Comparison of ENCODE assay signal across 8 mouse cellular contexts in genomic region chr15:96288836-96289390, GRCm38 (mm10). TPM values are rescaled to one million over a fixed set of nuclear protein-coding genes. Genes with fewer than 3 reads are reported as not detected.
DNase-seq lines count a peak whose midpoint lies in the region; ATAC-seq and TF ChIP-seq lines count a peak whose summit lies in the region.

No protein-coding gene starts in this region.

- no peak for TF ChIP-seq CTCF in liver, adult 2 months (IDR thresholded peaks at IDR 0.05; ENCODE audit: low read depth, low read length)
- no peak for TF ChIP-seq CTCF in cortical plate, adult 2 months (IDR thresholded peaks at IDR 0.05; ENCODE audit: extremely low read depth, insufficient read depth, low read length)

- peaks cover 2% of the 10 kb centered on the region for H3K79me2 ChIP-seq in liver, adult 2 months (ENCODE audit: control insufficient read depth, insufficient read depth, low read length)

- TF ChIP-seq POLR2A in liver, adult 2 months (IDR thresholded peaks at IDR 0.05; ENCODE audit: extremely low read depth, insufficient read depth, low read length) = no peak
- TF ChIP-seq POLR2A in cortical plate, adult 2 months (IDR thresholded peaks at IDR 0.05; ENCODE audit: extremely low read depth, insufficient read depth, low read length) = no peak

- 5% methylated on average over 9 of the region's 9 CpGs for WGBS in liver, adult 2 months
- WGBS in intestine, embryonic 14.5 days = 3% methylated on average over 9 of the region's 9 CpGs
- 5% methylated on average over 9 of the region's 9 CpGs for WGBS in neural tube, embryonic 13.5 days

- H3K9ac ChIP-seq in liver, adult 2 months (ENCODE audit: low read depth, low read length) = peak overlapping the region; percentile 100
- peak overlapping the region; percentile 99 for H3K9ac ChIP-seq in intestine, embryonic 14.5 days (ENCODE audit: low read length)
- peak overlapping the region; percentile 100 for H3K9ac ChIP-seq in neural tube, embryonic 13.5 days

- H3K4me3 ChIP-seq in liver, adult 2 months (ENCODE audit: insufficient read depth, low read depth, low read length) = peak overlapping the region; percentile 98
- peak overlapping the region; percentile 67 for H3K4me3 ChIP-seq in cortical plate, adult 2 months (ENCODE audit: insufficient read depth, low read length)
- H3K4me3 ChIP-seq in intestine, embryonic 14.5 days (ENCODE audit: low read depth, low read length) = peak overlapping the region; percentile 78
- peak overlapping the region; percentile 93 for H3K4me3 ChIP-seq in neural tube, embryonic 13.5 days

- DNase-seq in liver, adult 2 months (ENCODE audit: extremely low read depth, low read depth, low spot score) = no peak
- DNase-seq in liver = no peak
- DNase-seq in intestine, embryonic 14.5 days (ENCODE audit: low spot score) = no peak
- DNase-seq in gastrocnemius, adult 18-20 months (ENCODE audit: low spot score) = no peak
- DNase-seq in embryo, embryonic 10 days (ENCODE audit: low spot score) = no peak
- no peak for DNase-seq in lung, postnatal 10 days

- no peaks in the 10 kb centered on the region for H3K36me3 ChIP-seq in liver, adult 2 months (ENCODE audit: control insufficient read depth, insufficient read depth, low read length)
- peaks cover 14% of the 10 kb centered on the region; the same call in 1 of the 2 replicates for H3K36me3 ChIP-seq in intestine, embryonic 14.5 days (ENCODE audit: control insufficient read depth, insufficient read depth, low read length)
- peaks cover 5% of the 10 kb centered on the region; the same call in 1 of the 2 replicates for H3K36me3 ChIP-seq in neural tube, embryonic 13.5 days

- H3K4me1 ChIP-seq in liver, adult 2 months (ENCODE audit: control insufficient read depth, insufficient read depth, low read length) = peaks cover 5% of the 10 kb centered on the region; the same call in 1 of the 2 replicates
- H3K4me1 ChIP-seq in cortical plate, adult 2 months (ENCODE audit: control insufficient read depth, insufficient read depth, low read length) = peaks cover 3% of the 10 kb centered on the region; the same call in 1 of the 2 replicates
- peaks cover 6% of the 10 kb centered on the region for H3K4me1 ChIP-seq in intestine, embryonic 14.5 days (replicated peaks; ENCODE audit: control insufficient read depth, insufficient read depth, low read length)
- H3K4me1 ChIP-seq in neural tube, embryonic 13.5 days (replicated peaks) = peaks cover 28% of the 10 kb centered on the region

- peak overlapping the region; percentile 62 for H3K4me2 ChIP-seq in intestine, embryonic 14.5 days (ENCODE audit: low read length)
- H3K4me2 ChIP-seq in neural tube, embryonic 13.5 days = peak overlapping the region; percentile 84

- H3K9me3 ChIP-seq in intestine, embryonic 14.5 days (ENCODE audit: control insufficient read depth, low read length) = no peaks in the 10 kb centered on the region
- no peaks in the 10 kb centered on the region for H3K9me3 ChIP-seq in neural tube, embryonic 13.5 days

- ATAC-seq in intestine, embryonic 14.5 days (replicated peaks; ENCODE audit: low FRiP score, low TSS enrichment, low read depth) = no peak
- no peak for ATAC-seq in neural tube, embryonic 13.5 days (ENCODE audit: low read depth)

- H3K27ac ChIP-seq in liver, adult 2 months (replicated peaks; ENCODE audit: insufficient read depth, low read depth, low read length) = peak overlapping the region; percentile 95
- peak overlapping the region; percentile 95 for H3K27ac ChIP-seq in cortical plate, adult 2 months (ENCODE audit: insufficient read depth, low read length)
- peak overlapping the region; percentile 99 for H3K27ac ChIP-seq in intestine, embryonic 14.5 days (ENCODE audit: low read depth)
- peak overlapping the region; percentile 100 for H3K27ac ChIP-seq in neural tube, embryonic 13.5 days (replicated peaks)

- no peaks in the 10 kb centered on the region for H3K27me3 ChIP-seq in liver, adult 2 months (ENCODE audit: control insufficient read depth, insufficient read depth, low read length)
- H3K27me3 ChIP-seq in intestine, embryonic 14.5 days (replicated peaks; ENCODE audit: control insufficient read depth, insufficient read depth, low read length) = no peaks in the 10 kb centered on the region
- H3K27me3 ChIP-seq in neural tube, embryonic 13.5 days = no peaks in the 10 kb centered on the region

RNA-seq across cellular contexts. Expression of gene Arid2, which starts 1.6 kb away (rescaled TPM):
- total RNA-seq in liver, adult 2 months (2014; rRNA removed) = 10.4 and 12.6 TPM in 2 replicates
- polyA plus RNA-seq in liver, adult 2 months (2012; rRNA removed) = 4.1 and 4.8 TPM in 2 replicates
- polyA plus RNA-seq in cortical plate, adult 2 months (2012; rRNA removed) = 13.2 and 13.3 TPM in 2 replicates
- polyA plus RNA-seq in intestine, embryonic 14.5 days (2014; fragmentation: Nextera tagmentation; extraction: Ambion mirVana) = 28.1 and 31.1 TPM in 2 replicates
- 23.9 and 27.0 TPM in 2 replicates for polyA plus RNA-seq in neural tube, embryonic 13.5 days (2015; fragmentation: Nextera tagmentation; extraction: Ambion mirVana)
- total RNA-seq in gastrocnemius, adult 18-20 months (2021) = 10 to 100 TPM; 10.5 to 12.0 TPM
